Mouse (Mus musculus) G1E (cell line): ENCODE data around the gene Pif1. TPM values are rescaled to one million over a fixed set of nuclear protein-coding genes. Genes with fewer than 3 reads are reported as not detected.

ENCODE experiments used
- ATAC-seq: 2 replicates; pipeline ENCODE4 v1.8.0; 2016; ENCODE audit warnings: mild to moderate bottlenecking; ENCODE audit not compliant: insufficient number of reproducible peaks, poor library complexity, low FRiP score, severe bottlenecking; ENCODE audit errors: extremely low read depth
- DNase-seq: peaks from one replicate; pipeline ENCODE4 v3.0.0; 2012; ENCODE audit warnings: low spot score
- H3K27me3 ChIP-seq: 2 replicates; pipeline ENCODE4 v1.6.1; 2012; ENCODE audit warnings: mild to moderate bottlenecking, low read length, inconsistent platforms; ENCODE audit not compliant: insufficient read depth
- H3K36me3 ChIP-seq: replicated peaks from 2 replicates; pipeline ENCODE3; 2012; ENCODE audit warnings: mild to moderate bottlenecking, inconsistent platforms
- H3K4me1 ChIP-seq: 2 replicates; pipeline ENCODE4 v1.6.1; 2012; ENCODE audit warnings: low read depth, low read length, inconsistent platforms, mixed read lengths; ENCODE audit not compliant: insufficient read depth
- H3K4me3 ChIP-seq: 2 replicates; pipeline ENCODE4 v1.5.1; 2012; ENCODE audit warnings: low read depth, mild to moderate bottlenecking, inconsistent platforms, low read length, moderate library complexity, mixed read lengths
- H3K9me3 ChIP-seq: replicated peaks from 2 replicates; pipeline ENCODE4 v1.6.1; 2012; ENCODE audit warnings: inconsistent platforms
- CTCF ChIP-seq: IDR thresholded peaks from 2 replicates; pipeline ENCODE4 v1.5.1; 2012; ENCODE audit warnings: low read depth, low read length, inconsistent platforms, mixed read lengths
- GATA1 ChIP-seq: IDR thresholded peaks from 2 replicates; pipeline ENCODE4 v1.6.1; 2012; ENCODE audit warnings: borderline replicate concordance, low read length, inconsistent platforms, mixed read lengths
- GATA2 ChIP-seq: IDR thresholded peaks from 2 replicates; pipeline ENCODE4 v1.6.1; 2012; ENCODE audit warnings: low read depth, low read length, inconsistent platforms, borderline replicate concordance
- POLR2AphosphoS5 ChIP-seq: IDR thresholded peaks from 2 replicates; pipeline ENCODE4 v1.6.1; 2012; ENCODE audit warnings: low read depth, low read length, inconsistent platforms; ENCODE audit not compliant: insufficient replicate concordance
- TAL1 ChIP-seq: conservative IDR thresholded peaks from 2 replicates; pipeline ENCODE4 v1.6.1; 2012; ENCODE audit warnings: low read depth, low read length, inconsistent platforms, mixed read lengths
- polyA plus RNA-seq: library from polyadenylated mRNA; stranded (reverse); fragments of >175 nt; gene quantifications from 2 replicates; pipeline ENCODE4 v1.2.3, GENCODE M21; 2012
- total RNA-seq, 2 experiments: library from RNA; stranded (forward) in 1 of 2; stranded (reverse) in 1 of 2; fragments of 200-1000 nt in 1 of 2; fragments of >200 nt in 1 of 2; fragmentation: Nextera tagmentation in 1 of 2; gene quantifications; 2 replicates each; pipeline ENCODE4 v1.2.3; 2014 to 2017

Gene Pif1
- total and polyA plus RNA-seq, 3 experiments = 7.1 to 28.7 (median 9.1) TPM

GRCm38 (mm10) chr9:65568787-65569186 lies 18.2 kb upstream of the Pif1 start:
- peaks cover 19% of the 10 kb centered on the region for H3K4me1 ChIP-seq
- peaks cover 84% of the 10 kb centered on the region for H3K36me3 ChIP-seq
- ATAC-seq (no peak), DNase-seq (no peak)
- no peaks in the 10 kb centered on the region for H3K9me3 ChIP-seq
- no peaks in the 10 kb centered on the region for H3K27me3 ChIP-seq
- no peak for TF ChIP-seq GATA2
- TF ChIP-seq TAL1 = no peak
- TF ChIP-seq CTCF = no peak
- no peak for TF ChIP-seq POLR2AphosphoS5
- no peak for TF ChIP-seq GATA1
- H3K4me3 ChIP-seq = no peak overlapping the region

GRCm38 (mm10) chr9:65569491-65569971 lies 17.4 kb upstream of the Pif1 start:
- ATAC-seq (no peak), DNase-seq (no peak)
- no peak overlapping the region for H3K4me3 ChIP-seq
- no peaks in the 10 kb centered on the region for H3K27me3 ChIP-seq
- TF ChIP-seq CTCF = no peak
- TF ChIP-seq TAL1 = no peak
- TF ChIP-seq GATA2 = no peak
- no peak for TF ChIP-seq GATA1
- no peak for TF ChIP-seq POLR2AphosphoS5
- H3K36me3 ChIP-seq = peaks cover 79% of the 10 kb centered on the region
- peaks cover 20% of the 10 kb centered on the region for H3K4me1 ChIP-seq
- H3K9me3 ChIP-seq = no peaks in the 10 kb centered on the region

- TF ChIP-seq POLR2AphosphoS5 (no peak), GATA2 (no peak), GATA1 (no peak), CTCF (no peak), TAL1 (no peak)
These were observed 14.1 kb upstream of the Pif1 start for GRCm38 (mm10) chr9:65572837-65573236.

GRCm38 (mm10) chr9:65574513-65575392 lies 12.2 kb upstream of the Pif1 start:
- H3K4me1 ChIP-seq = peaks cover 52% of the 10 kb centered on the region
- no peak for TF ChIP-seq CTCF
- H3K4me3 ChIP-seq = peak overlapping the region; percentile 30; the same call in 1 of the 2 replicates
- H3K9me3 ChIP-seq = no peaks in the 10 kb centered on the region
- H3K27me3 ChIP-seq = no peaks in the 10 kb centered on the region
- ATAC-seq = no peak
- no peak for DNase-seq
- H3K36me3 ChIP-seq = peaks cover 56% of the 10 kb centered on the region

More at GRCm38 (mm10) chr9:65572837-65573236, 14.1 kb upstream of the Pif1 start:
- H3K4me3 ChIP-seq = no peak overlapping the region
- peaks cover 47% of the 10 kb centered on the region for H3K4me1 ChIP-seq
- no peaks in the 10 kb centered on the region for H3K9me3 ChIP-seq
- no peak for ATAC-seq
- H3K27me3 ChIP-seq = no peaks in the 10 kb centered on the region
- H3K36me3 ChIP-seq = peaks cover 74% of the 10 kb centered on the region
- DNase-seq = no peak

GRCm38 (mm10) chr9:65575393-65576196 lies 11.4 kb upstream of the Pif1 start:
- TF ChIP-seq POLR2AphosphoS5 (no peak), CTCF (no peak), GATA2 (no peak), GATA1 (no peak), TAL1 (no peak)
- Histone ChIP-seq H3K27me3 (no peaks in the 10 kb centered on the region), H3K36me3 (peaks cover 49% of the 10 kb centered on the region), H3K4me1 (peaks cover 56% of the 10 kb centered on the region), H3K4me3 (no peak overlapping the region; the same call in 1 of the 2 replicates), H3K9me3 (no peaks in the 10 kb centered on the region)
- no peak for DNase-seq
- ATAC-seq = no peak

GRCm38 (mm10) chr9:65576861-65577510 lies 10.0 kb upstream of the Pif1 start:
- no peak overlapping the region for H3K4me3 ChIP-seq
- peaks cover 62% of the 10 kb centered on the region for H3K4me1 ChIP-seq
- DNase-seq = no peak
- H3K9me3 ChIP-seq = no peaks in the 10 kb centered on the region
- no peaks in the 10 kb centered on the region for H3K27me3 ChIP-seq
- H3K36me3 ChIP-seq = peaks cover 42% of the 10 kb centered on the region
- no peak for ATAC-seq
- TF ChIP-seq GATA2 (no peak), CTCF (no peak), GATA1 (no peak), TAL1 (no peak), POLR2AphosphoS5 (no peak)
